ENCODE assay signal across 9 mouse cellular contexts in the genomic region with DNA sequence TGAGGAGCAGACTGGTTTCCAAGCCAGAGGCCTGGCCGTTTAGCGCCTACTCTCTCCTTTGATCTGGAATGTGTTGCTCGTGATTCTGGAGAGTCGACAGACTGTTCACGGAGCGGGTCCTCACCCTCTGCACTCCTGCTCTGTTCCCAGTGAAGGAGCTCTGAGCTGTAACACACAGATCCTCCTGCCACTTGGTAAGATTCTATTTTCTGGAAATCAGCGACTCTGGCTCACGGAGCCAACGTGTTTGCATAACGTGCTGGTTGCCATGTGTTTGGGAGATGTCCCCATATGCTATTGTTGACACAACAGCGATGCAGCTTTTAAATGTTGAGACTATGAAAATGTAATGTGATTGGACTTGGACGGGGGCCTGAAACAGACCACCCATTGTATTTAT. TPM values are rescaled to one million over a fixed set of nuclear protein-coding genes. Genes with fewer than 3 reads are reported as not detected.
A peak's percentile ranks its signal among the peaks of the same experiment; 100 is the strongest.
DNase-seq lines count a peak whose midpoint lies in the region.
"Had no signal": no experiment of that assay in that cellular context is flagged by ENCODE, and none has a peak within 500 bp of the region (broad histone marks: within the 10 kb centered on the region; RNA-seq: fewer than 3 reads in every experiment).

No protein-coding gene starts in this region.

- intact Hi-C loops in heart, postnatal 10 days (cut with DNase I) = no loop called here
- intact Hi-C loops in left cerebral cortex, postnatal 25 days (cut with DNase I) = no loop called here

- DNase-seq in heart, adult 11 months = peak; percentile 83
- DNase-seq in heart, postnatal 10 days = no peak
- peak; percentile 6 to 8 for DNase-seq in left cerebral cortex, postnatal 25 days (ENCODE audit: low spot score in 2 of 2)
- DNase-seq in left cerebral cortex, adult 18-20 months (ENCODE audit: low spot score in 2 of 2) = no peak
- DNase-seq in retina, postnatal 1 day = peak; percentile 30
- DNase-seq in retina, embryonic 14.5 days (ENCODE audit: low spot score) = no peak
- peak; percentile 21 to 46 for DNase-seq in lung, postnatal 4 days
- DNase-seq: adrenal gland, postnatal 25 days; cerebellum, adult 11 months had no signal

RNA-seq across cellular contexts. Expression of a gene that starts 20.8 kb away (rescaled TPM):
- 1 to 10 TPM; 5.0 to 5.3 TPM for total RNA-seq in heart, postnatal 10 days (2021)
- total RNA-seq in left cerebral cortex, postnatal 25 days (2021) = 10 to 100 TPM; 11.0 to 11.2 TPM
- 1 to 10 TPM; 8.4 to 9.1 TPM for total RNA-seq in left cerebral cortex, adult 18-20 months (2021)

Comparison
In these comparisons a context has a peak if more than half of its experiments do, and no peak if none do; other contexts are left out.
1. DNase-seq: peak in heart, adult 11 months (single experiment), left cerebral cortex, postnatal 25 days (2 of 2), retina, postnatal 1 day (single experiment) and lung, postnatal 4 days (2 of 2); none in heart, postnatal 10 days (0 of 2), left cerebral cortex, adult 18-20 months (0 of 2) and retina, embryonic 14.5 days (single experiment).